Mouse (Mus musculus): ENCODE data around the gene Gm26897. TPM values are rescaled to one million over a fixed set of nuclear protein-coding genes. Genes with fewer than 3 reads are reported as not detected.

Gene Gm26897
- total RNA-seq (2021) = not detected

GRCm38 (mm10) chr5:111733851-111734250 is at the start of gene Gm26897:
Gm26897 (plus strand) TSS chr5:111733924.
- no peak for DNase-seq

GRCm38 (mm10) chr5:111687370-111687769 is 46.4 kb upstream of the Gm26897 start:
- DNase-seq = no peak

GRCm38 (mm10) chr5:111688584-111688983 is 45.1 kb upstream of the Gm26897 start:
- no peak for DNase-seq

- DNase-seq = no peak
These were observed 35.7 kb upstream of the Gm26897 start for GRCm38 (mm10) chr5:111697996-111698395.

- DNase-seq = no peak
These were observed 33.9 kb upstream of the Gm26897 start for GRCm38 (mm10) chr5:111699711-111700303.

GRCm38 (mm10) chr5:111701634-111702329 is 31.9 kb upstream of the Gm26897 start:
- no peak for DNase-seq

GRCm38 (mm10) chr5:111703586-111703985 is 30.1 kb upstream of the Gm26897 start:
- no peak for DNase-seq

GRCm38 (mm10) chr5:111704326-111704725 is 29.4 kb upstream of the Gm26897 start:
- no peak for DNase-seq

GRCm38 (mm10) chr5:111709195-111709901 is 24.4 kb upstream of the Gm26897 start:
- DNase-seq = no peak

GRCm38 (mm10) chr5:111719018-111719417 is 14.7 kb upstream of the Gm26897 start:
- no peak for DNase-seq

- DNase-seq = no peak
These were observed 13.0 kb upstream of the Gm26897 start for GRCm38 (mm10) chr5:111720726-111721125.

GRCm38 (mm10) chr5:111724713-111725112 is 9.0 kb upstream of the Gm26897 start:
- DNase-seq = peak in 1 of 2 experiments; percentile 43

GRCm38 (mm10) chr5:111725195-111725920 is 8.4 kb upstream of the Gm26897 start:
- no peak for DNase-seq

GRCm38 (mm10) chr5:111728411-111728810 is 5.3 kb upstream of the Gm26897 start:
- DNase-seq = no peak

- DNase-seq = no peak
These were observed 3.1 kb upstream of the Gm26897 start for GRCm38 (mm10) chr5:111730560-111731167.

GRCm38 (mm10) chr5:111732194-111732593 is 1.5 kb upstream of the Gm26897 start:
- no peak for DNase-seq

- no peak for DNase-seq
These were observed 5.8 kb downstream of the Gm26897 start for GRCm38 (mm10) chr5:111739480-111739879.

GRCm38 (mm10) chr5:111740384-111741275 is 6.9 kb downstream of the Gm26897 start:
- no peak for DNase-seq

GRCm38 (mm10) chr5:111741352-111741751 is 7.6 kb downstream of the Gm26897 start:
- DNase-seq = no peak

- no peak for DNase-seq
These were observed 8.7 kb downstream of the Gm26897 start for GRCm38 (mm10) chr5:111742290-111742898.

- DNase-seq = no peak
These were observed 15.9 kb downstream of the Gm26897 start for GRCm38 (mm10) chr5:111749599-111749998.

All from layer of hippocampus, postnatal 36 days (tissue).